Mouse (Mus musculus): ENCODE results near the gene Adat2.

Gene Adat2

DNA sequence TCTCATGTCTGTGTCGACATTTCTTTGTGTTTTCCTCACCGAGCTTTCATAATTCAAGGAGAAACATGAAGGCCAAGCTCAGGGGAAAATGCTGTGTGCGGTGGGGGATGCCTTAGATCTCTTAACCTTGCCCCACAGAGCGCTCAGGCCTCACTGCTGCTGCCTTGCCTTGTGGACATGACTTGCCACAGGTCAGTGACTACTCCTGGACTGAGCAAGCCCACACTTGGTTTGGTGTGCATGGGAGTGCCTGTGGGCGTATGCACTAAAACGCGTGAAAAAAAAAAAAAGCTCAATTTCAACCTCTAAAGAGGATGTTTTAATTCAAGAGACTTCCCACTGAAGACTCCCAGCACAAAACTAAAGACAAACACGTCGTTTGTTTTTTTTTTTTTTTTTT, 44.2 kb downstream of the Adat2 start:
- DNase-seq, result no peak

DNA sequence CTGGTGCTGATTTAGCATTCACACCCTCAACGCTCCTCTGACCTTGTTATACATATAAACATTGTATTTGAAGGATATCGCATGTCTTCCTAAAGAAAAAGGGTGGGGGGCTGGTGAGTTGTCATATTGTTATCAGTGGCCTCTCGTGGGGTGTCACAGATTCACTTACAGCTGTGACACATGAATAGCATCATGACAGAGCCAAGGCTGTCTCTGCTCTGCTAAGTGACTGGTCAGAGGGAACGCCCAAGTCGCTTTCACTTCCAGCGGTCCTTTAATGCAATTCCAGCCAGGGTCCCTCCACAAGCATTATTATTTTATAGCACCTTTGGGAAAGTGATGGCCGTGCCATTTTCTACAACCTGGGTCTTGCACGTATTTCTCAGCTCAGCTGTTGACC, 44.8 kb downstream of the Adat2 start:
- no peak for DNase-seq

DNA sequence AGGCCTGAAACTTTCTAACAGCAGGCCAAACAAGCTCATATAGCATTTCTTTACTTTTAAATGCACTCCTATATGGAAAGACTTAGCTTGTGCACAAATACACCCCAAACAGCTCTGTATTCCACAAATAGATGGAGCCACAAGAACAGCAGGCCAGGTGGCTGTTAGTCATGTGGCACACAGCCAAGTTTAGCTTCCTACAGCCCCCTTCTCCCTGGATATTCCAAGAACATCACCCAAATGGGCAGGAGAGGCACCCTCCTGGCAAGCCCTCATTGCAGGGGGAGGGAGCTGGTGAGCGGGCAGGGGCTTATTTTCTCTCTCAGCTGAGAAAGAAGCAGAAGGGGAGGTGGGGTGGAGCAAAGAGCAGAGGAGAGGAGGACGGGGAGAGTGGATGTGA, 48.2 kb downstream of the Adat2 start:
- DNase-seq, result no peak

Data from liver (tissue).